Mouse (Mus musculus) embryonic facial prominence, embryonic 14.5 days (tissue): ENCODE results near the gene Adprm. TPM values are rescaled to one million over a fixed set of nuclear protein-coding genes. Genes with fewer than 3 reads are reported as not detected.

Source experiments
- ATAC-seq: fragments of 200-750 bp; cut with Nextera tagmentation; 2 replicates; pipeline ENCODE4 v1.8.0; 2017; ENCODE audit warnings: low read depth, moderate number of reproducible peaks, moderate TSS enrichment
- DNase-seq: peaks from one replicate; pipeline ENCODE4 v3.0.0-alpha.2; 2015; ENCODE audit warnings: low spot score
- H3K27ac ChIP-seq: fragments of 300-500 bp; sonication (generic); replicated peaks from 2 replicates; pipeline ENCODE4 v1.5.1; 2014; ENCODE audit warnings: low read depth, mild to moderate bottlenecking, low read length, moderate library complexity
- H3K27me3 ChIP-seq: fragments of 300-500 bp; sonication (generic); replicated peaks from 2 replicates; pipeline ENCODE4 v1.6.1; 2014; ENCODE audit warnings: low read length; ENCODE audit not compliant: control insufficient read depth, insufficient read depth
- H3K36me3 ChIP-seq: fragments of 300-500 bp; sonication (generic); 2 replicates; pipeline ENCODE4 v1.6.1; 2014; ENCODE audit warnings: low read length, mixed read lengths; ENCODE audit not compliant: control insufficient read depth, insufficient read depth
- H3K4me1 ChIP-seq: fragments of 300-500 bp; sonication (generic); 2 replicates; pipeline ENCODE4 v1.6.1; 2014; ENCODE audit warnings: antibody characterized with exemption, low read length; ENCODE audit not compliant: control insufficient read depth, insufficient read depth
- H3K4me2 ChIP-seq: fragments of 300-500 bp; sonication (generic); 2 replicates; pipeline ENCODE4 v1.6.1; 2014; ENCODE audit warnings: low read depth, mild to moderate bottlenecking, low read length, moderate library complexity, mixed read lengths
- H3K4me3 ChIP-seq: fragments of 300-500 bp; sonication (generic); 2 replicates; pipeline ENCODE4 v1.5.1; 2014; ENCODE audit warnings: low read depth, mild to moderate bottlenecking, low read length
- H3K9ac ChIP-seq: fragments of 300-500 bp; sonication (generic); 2 replicates; pipeline ENCODE4 v1.6.1; 2014; ENCODE audit warnings: low read depth, mild to moderate bottlenecking, low read length, moderate library complexity, mixed read lengths
- H3K9me3 ChIP-seq: fragments of 300-500 bp; sonication (generic); 2 replicates; pipeline ENCODE4 v1.6.1; 2016; ENCODE audit warnings: low read length; ENCODE audit not compliant: control insufficient read depth
- WGBS: fragments of 180-500 bp; shearing (Covaris S2); extraction: QIAGEN DNeasy Blood & Tissue Kit; methylation state at CpG from one replicate; pipeline ENCODE4 v1.1.7; 2014; 5-methylcytosine and 5-hydroxymethylcytosine counted together
- polyA plus RNA-seq: library from polyadenylated mRNA; unstranded; fragments of >200 nt; fragmentation: Nextera tagmentation; extraction: Ambion mirVana; gene quantifications from 2 replicates; pipeline ENCODE4 v1.2.1, GENCODE M21; 2014

Gene Adprm
- polyA plus RNA-seq, 1 experiment from 2014 or later, result 30.4 TPM

- 65% methylated on average over 8 of the region's 8 CpGs for WGBS
- Histone ChIP-seq H3K4me1 (no peaks in the 10 kb centered on the region), H3K9me3 (0 out of 2 replicates have a peak, but pooled peaks cover 4% of the 10 kb centered on the region), H3K36me3 (peaks cover 41% of the 10 kb centered on the region), H3K4me3 (no peak overlapping the region), H3K9ac (no peak overlapping the region), H3K27me3 (no peaks in the 10 kb centered on the region), H3K27ac (no peak overlapping the region), H3K4me2 (no peak overlapping the region)
- DNase-seq, result no peak
- ATAC-seq, result no peak
Measured at GRCm38 (mm10) chr11:67043007-67043406, 9.4 kb downstream of the Adprm start.

GRCm38 (mm10) chr11:67040483-67040882, 11.9 kb downstream of the Adprm start:
- Histone ChIP-seq H3K27me3 (no peaks in the 10 kb centered on the region), H3K9me3 (0 out of 2 replicates have a peak, but pooled peaks cover 4% of the 10 kb centered on the region), H3K27ac (no peak overlapping the region), H3K4me3 (no peak overlapping the region), H3K36me3 (peaks cover 49% of the 10 kb centered on the region), H3K9ac (no peak overlapping the region), H3K4me2 (no peak overlapping the region), H3K4me1 (no peaks in the 10 kb centered on the region)
- ATAC-seq, result no peak
- WGBS, result 92% methylated on average over 6 of the region's 6 CpGs
- no peak for DNase-seq

- WGBS, result 92% methylated on average over 3 of the region's 3 CpGs
- Histone ChIP-seq H3K4me1 (no peaks in the 10 kb centered on the region), H3K27ac (no peak overlapping the region), H3K9ac (no peak overlapping the region), H3K4me3 (no peak overlapping the region), H3K9me3 (0 out of 2 replicates have a peak, but pooled peaks cover 4% of the 10 kb centered on the region), H3K36me3 (peaks cover 49% of the 10 kb centered on the region), H3K27me3 (no peaks in the 10 kb centered on the region), H3K4me2 (no peak overlapping the region)
- ATAC-seq (no peak), DNase-seq (no peak)
Measured at GRCm38 (mm10) chr11:67039799-67040198, 12.6 kb downstream of the Adprm start.

- Histone ChIP-seq H3K9ac (no peak overlapping the region), H3K9me3 (0 out of 2 replicates have a peak, but pooled peaks cover 4% of the 10 kb centered on the region), H3K27me3 (no peaks in the 10 kb centered on the region), H3K4me1 (no peaks in the 10 kb centered on the region), H3K4me3 (no peak overlapping the region), H3K4me2 (no peak overlapping the region), H3K36me3 (peaks cover 48% of the 10 kb centered on the region), H3K27ac (no peak overlapping the region)
- no peak for DNase-seq
- 95% methylated on average over 9 of the region's 9 CpGs for WGBS
- ATAC-seq, result no peak
Measured at GRCm38 (mm10) chr11:67036892-67037291, 15.5 kb downstream of the Adprm start.

GRCm38 (mm10) chr11:67036229-67036628, 16.2 kb downstream of the Adprm start:
- ATAC-seq, result no peak
- H3K4me2 ChIP-seq, result no peak overlapping the region
- no peak overlapping the region for H3K27ac ChIP-seq
- H3K36me3 ChIP-seq, result peaks cover 41% of the 10 kb centered on the region
- 0 out of 2 replicates have a peak, but pooled peaks cover 4% of the 10 kb centered on the region for H3K9me3 ChIP-seq
- no peak overlapping the region for H3K4me3 ChIP-seq
- DNase-seq, result no peak
- 80% methylated on average over 6 of the region's 6 CpGs for WGBS
- no peaks in the 10 kb centered on the region for H3K4me1 ChIP-seq
- no peaks in the 10 kb centered on the region for H3K27me3 ChIP-seq
- no peak overlapping the region for H3K9ac ChIP-seq

GRCm38 (mm10) chr11:67034775-67035485, 17.5 kb downstream of the Adprm start:
- no peak for DNase-seq
- Histone ChIP-seq H3K27me3 (no peaks in the 10 kb centered on the region), H3K9me3 (0 out of 2 replicates have a peak, but pooled peaks cover under 1% of the 10 kb centered on the region), H3K4me1 (no peaks in the 10 kb centered on the region), H3K36me3 (peaks cover 28% of the 10 kb centered on the region), H3K4me3 (no peak overlapping the region), H3K9ac (no peak overlapping the region), H3K27ac (no peak overlapping the region), H3K4me2 (no peak overlapping the region)
- 80% methylated on average over 4 of the region's 4 CpGs for WGBS
- ATAC-seq, result no peak

GRCm38 (mm10) chr11:67031603-67031915, 20.8 kb downstream of the Adprm start:
- Histone ChIP-seq H3K9me3 (no peaks in the 10 kb centered on the region), H3K4me1 (no peaks in the 10 kb centered on the region), H3K27me3 (no peaks in the 10 kb centered on the region), H3K9ac (no peak overlapping the region), H3K4me2 (no peak overlapping the region), H3K36me3 (no peaks in the 10 kb centered on the region), H3K27ac (no peak overlapping the region), H3K4me3 (no peak overlapping the region)
- ATAC-seq (no peak), DNase-seq (no peak)
- 68% methylated on average over 2 of the region's 2 CpGs for WGBS

GRCm38 (mm10) chr11:67030904-67031602, 21.3 kb downstream of the Adprm start:
- H3K36me3 ChIP-seq, result no peaks in the 10 kb centered on the region
- 58% methylated on average over 16 of the region's 16 CpGs for WGBS
- ATAC-seq, result no peak
- H3K4me3 ChIP-seq, result no peak overlapping the region
- no peak overlapping the region for H3K27ac ChIP-seq
- H3K9me3 ChIP-seq, result no peaks in the 10 kb centered on the region
- no peaks in the 10 kb centered on the region for H3K27me3 ChIP-seq
- H3K4me1 ChIP-seq, result no peaks in the 10 kb centered on the region
- H3K9ac ChIP-seq, result no peak overlapping the region
- DNase-seq, result no peak
- no peak overlapping the region for H3K4me2 ChIP-seq
